Mouse (Mus musculus): ENCODE data around the gene Gm1043. TPM values are rescaled to one million over a fixed set of nuclear protein-coding genes. Genes with fewer than 3 reads are reported as not detected.
A peak's percentile ranks its signal among the peaks of the same experiment; 100 is the strongest.

The Gm1043 gene
- total RNA-seq, 2 experiments from 2014 or later, result 0.62 to 1.1 TPM

DNA sequence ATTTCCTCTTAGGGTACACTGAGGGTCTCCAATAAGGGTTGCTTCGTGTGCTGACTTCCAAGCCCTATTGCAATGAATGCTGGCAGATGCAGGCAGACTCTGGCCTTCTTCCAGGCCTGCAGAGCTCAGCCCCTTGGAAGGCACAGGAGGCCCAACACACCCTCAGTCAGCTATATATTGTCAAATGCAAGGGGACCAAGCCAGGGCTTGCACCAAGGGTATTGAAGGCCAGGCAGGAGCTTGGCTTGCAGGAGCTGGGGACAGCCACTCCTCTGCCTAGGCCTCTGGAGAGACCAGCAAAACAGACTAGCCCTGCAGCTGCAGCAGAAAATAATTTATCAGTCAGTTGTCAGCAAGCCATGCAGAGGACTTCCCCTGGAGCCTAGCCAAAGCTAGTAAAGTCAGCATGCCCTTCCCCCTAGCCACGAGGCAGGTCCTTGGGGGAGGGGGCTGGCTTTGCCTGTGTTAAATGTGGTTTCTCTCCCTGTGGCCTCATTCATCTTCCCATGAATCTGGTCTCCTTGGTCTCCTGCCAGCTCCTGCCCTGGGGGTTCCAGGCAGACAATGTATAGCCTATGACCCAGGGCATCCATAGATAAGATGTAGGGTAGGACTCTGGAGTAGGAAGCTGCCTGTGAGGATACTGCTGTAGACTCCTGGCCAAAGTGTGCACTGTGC is 113.0 kb downstream of the Gm1043 start:
- no peak for DNase-seq (ENCODE audit: low spot score in 2 of 2)

GRCm38 (mm10) chr5:37202285-37202684 is 117.1 kb downstream of the Gm1043 start:
- DNase-seq (ENCODE audit: low spot score in 2 of 2), result no peak

GRCm38 (mm10) chr5:37204886-37205285 is 119.7 kb downstream of the Gm1043 start:
- DNase-seq (ENCODE audit: low spot score in 2 of 2), result no peak

DNA sequence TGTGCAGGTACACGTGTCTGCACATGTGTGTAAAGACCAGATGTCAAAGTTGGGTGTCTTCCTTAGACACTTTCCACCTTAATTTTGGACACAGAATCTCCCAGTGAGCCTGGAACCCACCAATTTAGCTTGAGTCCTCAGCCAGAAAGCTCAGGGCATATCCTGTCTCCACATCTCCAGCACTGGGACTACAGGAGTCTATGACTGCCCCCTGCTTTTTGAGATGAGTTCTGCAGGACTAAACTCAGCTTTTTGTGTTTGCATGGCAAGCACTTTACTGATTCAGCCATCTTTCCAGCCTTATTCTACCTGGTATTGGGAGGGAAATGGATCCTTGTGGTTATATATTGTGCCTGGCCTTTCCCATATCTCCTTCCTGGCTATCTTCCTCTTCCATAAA is 120.2 kb downstream of the Gm1043 start:
- DNase-seq (ENCODE audit: low spot score in 2 of 2), result no peak

- no peak for DNase-seq (ENCODE audit: low spot score in 2 of 2)
Observed at GRCm38 (mm10) chr5:37206364-37206763, 121.2 kb downstream of the Gm1043 start.

GRCm38 (mm10) chr5:37212938-37213708 is 128.0 kb downstream of the Gm1043 start:
- DNase-seq (ENCODE audit: low spot score in 2 of 2), result no peak

DNA sequence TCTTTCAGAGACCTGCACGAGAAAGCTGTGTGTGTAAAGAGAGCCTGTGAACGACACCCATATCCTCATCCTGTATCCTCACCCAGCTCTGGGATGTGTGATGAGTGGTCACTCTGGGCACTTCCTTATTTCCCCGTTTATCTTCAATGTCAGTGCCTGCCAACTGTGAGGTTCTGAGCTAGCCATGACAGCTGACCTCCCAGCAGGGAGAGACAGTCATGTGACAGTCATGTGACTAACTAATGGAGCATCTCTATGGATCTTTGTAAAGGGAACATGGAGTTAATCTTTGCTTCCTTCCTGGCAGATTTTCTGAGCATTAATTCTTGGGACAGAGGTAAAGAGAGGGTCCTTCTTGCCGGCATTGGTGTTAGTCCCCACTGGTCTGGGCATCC is 128.5 kb downstream of the Gm1043 start:
- no peak for DNase-seq (ENCODE audit: low spot score in 2 of 2)

GRCm38 (mm10) chr5:37214614-37215013 is 129.4 kb downstream of the Gm1043 start:
- DNase-seq (ENCODE audit: low spot score in 2 of 2), result no peak

- no peak for DNase-seq (ENCODE audit: low spot score in 2 of 2)
Observed at GRCm38 (mm10) chr5:37215276-37215675, 130.1 kb downstream of the Gm1043 start.

- no peak for DNase-seq (ENCODE audit: low spot score in 2 of 2)
Observed at GRCm38 (mm10) chr5:37219615-37220014, 134.4 kb downstream of the Gm1043 start.

DNA sequence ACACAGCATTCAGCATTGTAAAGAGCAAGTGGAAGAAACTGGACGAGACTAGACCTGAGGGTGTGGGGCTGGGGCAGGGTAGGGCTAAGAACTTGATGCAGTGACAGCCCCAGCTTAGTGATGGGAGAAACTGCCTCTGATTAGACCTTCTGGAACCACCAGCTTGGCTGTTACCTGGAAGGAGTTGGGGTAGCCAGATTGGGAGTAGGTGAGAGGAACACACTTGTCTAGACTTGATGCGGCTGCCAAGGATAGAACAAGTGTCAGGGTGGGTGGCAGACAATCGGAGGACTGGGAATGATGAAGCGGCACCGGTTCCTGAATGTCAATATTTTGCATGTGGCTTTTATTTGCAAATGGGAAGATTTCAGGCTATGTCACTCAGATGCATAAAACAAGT is 135.4 kb downstream of the Gm1043 start:
- DNase-seq (ENCODE audit: low spot score in 2 of 2), result no peak

- no peak for DNase-seq (ENCODE audit: low spot score in 2 of 2)
Observed at GRCm38 (mm10) chr5:37221563-37221962, 136.4 kb downstream of the Gm1043 start.

GRCm38 (mm10) chr5:37222316-37222715 is 137.1 kb downstream of the Gm1043 start:
- DNase-seq (ENCODE audit: low spot score in 2 of 2), result no peak

- DNase-seq (ENCODE audit: low spot score in 2 of 2), result no peak
Observed at GRCm38 (mm10) chr5:37225708-37226107, 140.5 kb downstream of the Gm1043 start.

GRCm38 (mm10) chr5:37227956-37228680 is 142.9 kb downstream of the Gm1043 start:
- DNase-seq (ENCODE audit: low spot score in 2 of 2), result no peak

GRCm38 (mm10) chr5:37228894-37229293 is 143.7 kb downstream of the Gm1043 start:
- no peak for DNase-seq (ENCODE audit: low spot score in 2 of 2)

DNA sequence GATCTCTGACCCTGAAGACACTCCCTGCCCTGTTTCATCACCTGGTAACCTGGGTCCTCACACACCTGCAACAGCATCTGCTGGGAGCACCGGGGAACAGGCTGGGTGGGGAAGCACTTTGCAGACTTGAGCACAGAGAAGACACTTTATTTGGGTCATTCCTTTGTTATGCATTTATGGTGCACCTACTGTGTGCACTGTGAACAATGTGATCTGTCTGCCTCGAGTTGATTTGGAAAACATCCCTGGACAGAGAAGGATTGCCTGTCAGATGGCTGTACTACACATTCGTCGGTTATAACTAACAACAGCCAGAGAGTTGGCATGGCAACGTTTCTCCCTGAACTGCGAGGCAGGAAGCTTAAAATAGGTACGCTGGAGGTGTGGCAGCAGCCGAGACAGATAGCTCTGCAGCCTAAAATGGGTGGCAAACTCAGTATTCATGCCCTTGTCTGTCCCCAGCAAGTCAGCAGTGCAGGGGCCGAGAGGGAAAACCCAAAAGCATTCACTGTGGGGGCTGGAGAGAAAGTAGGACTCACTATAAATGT is 147.9 kb downstream of the Gm1043 start:
- no peak for DNase-seq (ENCODE audit: low spot score in 2 of 2)

DNA sequence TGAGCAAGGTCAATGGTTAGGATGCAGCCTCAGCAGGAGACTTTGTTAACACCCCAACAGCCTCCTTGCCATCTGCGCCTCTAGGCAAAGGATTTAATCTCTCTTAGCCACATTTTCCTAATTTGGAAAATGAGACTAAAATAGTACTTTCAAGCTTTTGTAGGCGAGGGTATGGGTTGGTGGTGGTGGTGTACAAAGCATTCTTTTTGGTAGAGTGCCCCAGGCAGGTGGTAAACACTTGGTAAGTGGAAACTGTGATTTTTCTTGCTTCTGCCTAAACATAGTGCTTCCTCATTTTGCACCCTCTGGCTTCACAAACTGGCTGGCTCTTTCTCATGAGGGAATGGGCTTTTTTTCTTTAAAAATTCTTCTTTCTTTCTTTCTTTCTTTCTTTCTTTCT is 153.5 kb downstream of the Gm1043 start:
- DNase-seq (ENCODE audit: low spot score in 2 of 2), result no peak

DNA sequence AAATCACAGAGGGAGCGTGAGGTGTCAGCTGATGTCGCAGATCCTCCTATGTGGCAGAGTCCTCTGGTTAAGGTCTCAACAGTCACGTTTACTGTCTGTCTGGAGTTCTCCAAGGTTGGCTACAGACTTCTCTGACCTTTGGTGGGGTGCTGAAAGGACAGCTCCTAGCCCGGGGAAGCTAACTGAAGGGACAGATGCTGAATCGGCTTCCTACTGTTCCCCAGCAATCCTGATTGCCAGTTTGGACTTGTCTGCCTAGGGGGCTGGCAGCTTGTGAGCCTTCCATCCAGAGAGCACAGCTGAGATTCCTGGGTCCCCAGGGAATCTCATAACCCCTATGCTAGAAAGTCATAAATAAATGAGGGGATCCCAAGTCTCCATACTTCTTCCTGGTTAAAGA is 155.4 kb downstream of the Gm1043 start:
- no peak for DNase-seq (ENCODE audit: low spot score in 2 of 2)

DNA sequence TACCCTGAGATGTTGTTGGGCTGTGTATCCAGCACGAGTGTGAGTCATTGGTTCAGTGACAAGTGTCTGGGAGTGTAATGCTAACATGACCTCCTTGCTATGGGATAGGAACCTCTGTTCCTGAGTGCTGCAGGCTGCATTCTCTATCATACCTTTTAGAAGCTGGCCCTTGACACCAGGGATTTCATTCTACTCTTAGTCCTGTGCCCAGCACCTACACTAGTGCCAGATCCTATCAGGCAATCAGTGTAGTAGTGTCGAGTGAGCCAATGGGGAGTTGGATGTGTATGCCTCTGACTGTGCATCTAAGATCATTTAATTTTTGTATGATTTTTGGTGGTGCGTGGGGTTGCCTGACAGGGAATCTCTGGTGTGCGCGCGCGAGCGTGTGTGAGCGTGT is 156.1 kb downstream of the Gm1043 start:
- no peak for DNase-seq (ENCODE audit: low spot score in 2 of 2)

DNA sequence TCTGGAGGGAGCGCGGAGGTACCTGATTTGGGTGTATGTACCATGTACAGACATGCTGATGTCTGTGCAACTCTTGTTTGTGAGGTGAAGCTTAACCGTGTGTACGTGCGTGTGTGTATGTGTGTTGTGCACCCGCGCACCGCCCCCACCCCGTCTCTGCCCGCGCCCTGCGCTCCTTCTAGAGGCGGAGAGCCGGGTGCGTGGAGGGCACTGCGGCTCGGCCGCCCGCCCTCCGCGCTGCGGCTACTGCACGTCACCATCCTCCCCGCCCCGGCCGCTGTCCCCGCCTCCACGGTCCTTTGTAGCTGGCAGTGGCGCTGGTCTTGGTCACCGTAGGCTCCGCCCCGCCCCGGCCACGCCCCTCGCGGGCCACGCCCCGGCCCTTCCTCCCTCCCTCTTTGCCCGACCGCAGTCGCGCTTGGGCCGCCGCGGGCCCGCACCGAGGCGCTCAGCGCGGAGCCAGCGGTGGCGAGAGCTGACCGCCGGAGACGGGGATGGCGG is 156.5 kb downstream of the Gm1043 start, which contains the start of gene Crmp1:
Gene Crmp1, plus strand, starts transcription at position 290 of the 501 bp plus-strand sequence.
- DNase-seq (ENCODE audit: low spot score in 2 of 2), result peak in 1 of 2 experiments; percentile 7
